Mouse (Mus musculus) olfactory bulb, adult 2 months (tissue): Measurements from ENCODE around the gene Efcab9.

ENCODE experiments used
- CTCF ChIP-seq: fragments of 200-500 bp; IDR thresholded peaks from 2 replicates; pipeline ENCODE4 v1.5.1; 2012; ENCODE audit warnings: low read depth, mild to moderate bottlenecking, low read length, moderate library complexity; ENCODE audit not compliant: insufficient read depth
- POLR2A ChIP-seq: fragments of 200-500 bp; IDR thresholded peaks from 2 replicates; pipeline ENCODE4 v1.6.1; 2012; ENCODE audit warnings: mild to moderate bottlenecking, low read depth, low read length, moderate library complexity; ENCODE audit not compliant: insufficient read depth

DNA sequence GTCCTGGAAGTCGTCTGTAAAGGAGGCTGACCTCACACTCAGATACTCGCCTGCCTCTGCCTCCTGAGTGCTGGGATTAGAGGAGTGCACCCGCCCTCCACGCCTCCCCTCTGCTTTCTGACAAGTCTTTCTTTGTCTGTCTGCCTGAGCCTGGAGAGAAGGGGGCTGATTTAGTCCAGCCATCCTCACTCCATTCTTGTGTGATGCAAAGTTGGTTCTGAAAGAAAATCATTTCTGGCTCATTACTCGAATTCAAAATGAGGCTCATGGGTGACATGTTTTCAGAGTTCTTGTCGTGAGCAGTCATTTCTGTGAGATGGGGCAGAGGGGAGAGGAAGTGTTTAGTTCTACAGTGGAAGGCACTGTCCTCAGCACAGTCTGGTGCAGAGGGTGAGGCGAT, 5.1 kb upstream of the Efcab9 start:
- TF ChIP-seq CTCF, result no peak
- TF ChIP-seq POLR2A, result no peak
